Mouse (Mus musculus) midbrain, embryonic 16.5 days (tissue): Measurements from ENCODE around the gene Mettl7a2. TPM values are rescaled to one million over a fixed set of nuclear protein-coding genes. Genes with fewer than 3 reads are reported as not detected.
"Not testable (repeated sequence)": the region's sequence is repeated elsewhere in the genome, so short reads cannot be mapped to it uniquely, and the experiment has no call there.

Experiments used
- ATAC-seq: fragments of 200-750 bp; cut with Nextera tagmentation; 2 replicates; pipeline ENCODE4 v1.8.0; 2017; ENCODE audit warnings: moderate TSS enrichment
- H3K27ac ChIP-seq: fragments of 300-500 bp; sonication (generic); 2 replicates; pipeline ENCODE4 v1.5.1; 2014; ENCODE audit warnings: mild to moderate bottlenecking, low read length, mixed read lengths
- H3K27me3 ChIP-seq: fragments of 300-500 bp; sonication (generic); 2 replicates; pipeline ENCODE4 v1.6.1; 2014; ENCODE audit warnings: low read depth, low read length, mixed read lengths; ENCODE audit not compliant: control insufficient read depth, insufficient read depth
- H3K36me3 ChIP-seq: fragments of 300-500 bp; sonication (generic); 2 replicates; pipeline ENCODE4 v1.6.1; 2014; ENCODE audit warnings: mild to moderate bottlenecking, low read length, moderate library complexity, mixed read lengths; ENCODE audit not compliant: control insufficient read depth, insufficient read depth
- H3K4me1 ChIP-seq: fragments of 300-500 bp; sonication (generic); 2 replicates; pipeline ENCODE4 v1.6.1; 2014; ENCODE audit warnings: mild to moderate bottlenecking, low read length, mixed read lengths; ENCODE audit not compliant: control insufficient read depth, insufficient read depth
- H3K4me2 ChIP-seq: fragments of 300-500 bp; sonication (generic); 2 replicates; pipeline ENCODE4 v1.6.1; 2014; ENCODE audit warnings: mild to moderate bottlenecking, low read length, mixed read lengths
- H3K4me3 ChIP-seq: fragments of 300-500 bp; sonication (generic); 2 replicates; pipeline ENCODE4 v1.5.1; 2014; ENCODE audit warnings: low read depth, mild to moderate bottlenecking, low read length, moderate library complexity, mixed read lengths
- H3K9ac ChIP-seq: fragments of 300-500 bp; sonication (generic); 2 replicates; pipeline ENCODE4 v1.6.1; 2014; ENCODE audit warnings: low read depth, low read length, mixed read lengths
- H3K9me3 ChIP-seq: fragments of 300-500 bp; sonication (generic); replicated peaks from 2 replicates; pipeline ENCODE4 v1.6.1; 2014; ENCODE audit warnings: mild to moderate bottlenecking, low read length, mixed read lengths; ENCODE audit not compliant: control insufficient read depth, poor library complexity, severe bottlenecking
- WGBS: fragments of 180-500 bp; shearing (Covaris S2); extraction: QIAGEN DNeasy Blood & Tissue Kit; methylation state at CpG from one replicate; pipeline ENCODE4 v1.1.7; 2014; 5-methylcytosine and 5-hydroxymethylcytosine counted together
- polyA plus RNA-seq: library from polyadenylated mRNA; unstranded; fragments of >200 nt; fragmentation: Nextera tagmentation; extraction: Ambion mirVana; gene quantifications from 2 replicates; pipeline ENCODE4 v1.2.1, GENCODE M21; 2015

Gene Mettl7a2
- polyA plus RNA-seq, 1 experiment from 2014 or later, result not detected

GRCm38 (mm10) chr15:100355876-100356275 is 2.9 kb downstream of the Mettl7a2 start:
- H3K27me3 ChIP-seq, result no peaks in the 10 kb centered on the region
- no peak overlapping the region for H3K27ac ChIP-seq
- no peak overlapping the region for H3K4me3 ChIP-seq
- no peaks in the 10 kb centered on the region for H3K9me3 ChIP-seq
- 92% methylated on average over 5 of the region's 5 CpGs for WGBS
- no peak for ATAC-seq
- no peak overlapping the region for H3K4me2 ChIP-seq
- no peaks in the 10 kb centered on the region for H3K4me1 ChIP-seq
- H3K36me3 ChIP-seq, result no peaks in the 10 kb centered on the region
- no peak overlapping the region for H3K9ac ChIP-seq

GRCm38 (mm10) chr15:100364242-100364641 is 11.2 kb downstream of the Mettl7a2 start, which contains the start of gene Higd1c:
Gene Higd1c, plus strand, starts transcription at chr15:100364542.
- H3K9ac ChIP-seq, result no peak within 1 kb of the TSS
- no peak within 1 kb of the TSS for H3K27ac ChIP-seq
- no peaks in the 10 kb centered on the region for H3K4me1 ChIP-seq
- WGBS, result 77% methylated on average over 7 of the region's 7 CpGs
- no peak for ATAC-seq
- H3K4me2 ChIP-seq, result no peak within 1 kb of the TSS
- no peak within 1 kb of the TSS for H3K4me3 ChIP-seq
- H3K36me3 ChIP-seq, result no peaks in the 10 kb centered on the region
- H3K9me3 ChIP-seq, result no peaks in the 10 kb centered on the region; the same call in 1 of the 2 replicates
- no peaks in the 10 kb centered on the region for H3K27me3 ChIP-seq

GRCm38 (mm10) chr15:100365967-100366366 is 13.0 kb downstream of the Mettl7a2 start:
- H3K4me2 ChIP-seq, H3K9me3 ChIP-seq, H3K4me1 ChIP-seq, ATAC-seq, H3K27ac ChIP-seq, H3K36me3 ChIP-seq, H3K27me3 ChIP-seq, H3K9ac ChIP-seq, H3K4me3 ChIP-seq: not testable (repeated sequence)
- 41% methylated on average over 9 of the region's 9 CpGs for WGBS

- no peak overlapping the region for H3K4me2 ChIP-seq
- H3K27me3 ChIP-seq, result no peaks in the 10 kb centered on the region
- H3K27ac ChIP-seq, result no peak overlapping the region
- no peaks in the 10 kb centered on the region for H3K4me1 ChIP-seq
- no peaks in the 10 kb centered on the region for H3K36me3 ChIP-seq
- no peak for ATAC-seq
- H3K9ac ChIP-seq, result no peak overlapping the region
- H3K4me3 ChIP-seq, result no peak overlapping the region
- 89% methylated on average over 7 of the region's 7 CpGs for WGBS
- H3K9me3 ChIP-seq, result no peaks in the 10 kb centered on the region; the same call in 1 of the 2 replicates
These were observed 14.1 kb downstream of the Mettl7a2 start for GRCm38 (mm10) chr15:100367119-100367518.

- H3K4me3 ChIP-seq, result no peak overlapping the region
- H3K9ac ChIP-seq, result no peak overlapping the region
- H3K9me3 ChIP-seq, result no peaks in the 10 kb centered on the region
- no peaks in the 10 kb centered on the region for H3K4me1 ChIP-seq
- 37% methylated on average over 5 of the region's 5 CpGs for whole genome bisulfite sequencing
- H3K36me3 ChIP-seq, result no peaks in the 10 kb centered on the region
- ATAC-seq, result no peak
- H3K4me2 ChIP-seq, result no peak overlapping the region
- H3K27me3 ChIP-seq, result no peaks in the 10 kb centered on the region
- no peak overlapping the region for H3K27ac ChIP-seq
These were observed 22.1 kb downstream of the Mettl7a2 start for GRCm38 (mm10) chr15:100375066-100375465.

GRCm38 (mm10) chr15:100377847-100378505 is 25.0 kb downstream of the Mettl7a2 start:
- H3K27ac ChIP-seq, H3K36me3 ChIP-seq, H3K4me2 ChIP-seq, H3K9me3 ChIP-seq, H3K4me3 ChIP-seq, H3K27me3 ChIP-seq, ATAC-seq, H3K9ac ChIP-seq, H3K4me1 ChIP-seq: not testable (repeated sequence)
- WGBS, result 26% methylated on average over 3 of the region's 9 CpGs

- no peaks in the 10 kb centered on the region for H3K9me3 ChIP-seq
- H3K27me3 ChIP-seq, result no peaks in the 10 kb centered on the region
- no peak for ATAC-seq
- H3K36me3 ChIP-seq, result no peaks in the 10 kb centered on the region
- H3K9ac ChIP-seq, result no peak overlapping the region
- 84% methylated on average over 8 of the region's 8 CpGs for WGBS
- H3K4me3 ChIP-seq, result no peak overlapping the region
- no peaks in the 10 kb centered on the region for H3K4me1 ChIP-seq
- H3K4me2 ChIP-seq, result no peak overlapping the region
- no peak overlapping the region for H3K27ac ChIP-seq
These were observed 26.7 kb downstream of the Mettl7a2 start for GRCm38 (mm10) chr15:100379658-100380057.

- Histone ChIP-seq H3K27ac (no peak overlapping the region), H3K4me3 (no peak overlapping the region), H3K27me3 (no peaks in the 10 kb centered on the region), H3K9me3 (no peaks in the 10 kb centered on the region), H3K4me2 (no peak overlapping the region), H3K36me3 (no peaks in the 10 kb centered on the region), H3K4me1 (no peaks in the 10 kb centered on the region), H3K9ac (no peak overlapping the region)
- WGBS, result 69% methylated on average over 2 of the region's 2 CpGs
- no peak for ATAC-seq
These were observed 27.1 kb downstream of the Mettl7a2 start for GRCm38 (mm10) chr15:100380104-100380503.

GRCm38 (mm10) chr15:100385705-100386104 is 32.7 kb downstream of the Mettl7a2 start:
- WGBS, result 90% methylated on average over 9 of the region's 9 CpGs
- Histone ChIP-seq H3K36me3 (no peaks in the 10 kb centered on the region), H3K4me2 (no peak overlapping the region), H3K27ac (no peak overlapping the region), H3K4me3 (no peak overlapping the region), H3K9me3 (no peaks in the 10 kb centered on the region), H3K9ac (no peak overlapping the region), H3K27me3 (no peaks in the 10 kb centered on the region), H3K4me1 (no peaks in the 10 kb centered on the region)
- ATAC-seq, result no peak
